Mouse (Mus musculus): ENCODE measurements at regions not wholly inside any gene's neighbourhood (a gene's known extent, or its start where the extent isn't known, plus 50 kb on each side); places are given as distances from the start of the nearest gene placed in this dataset.
A peak's percentile ranks its signal among the peaks of the same experiment; 100 is the strongest.

DNA sequence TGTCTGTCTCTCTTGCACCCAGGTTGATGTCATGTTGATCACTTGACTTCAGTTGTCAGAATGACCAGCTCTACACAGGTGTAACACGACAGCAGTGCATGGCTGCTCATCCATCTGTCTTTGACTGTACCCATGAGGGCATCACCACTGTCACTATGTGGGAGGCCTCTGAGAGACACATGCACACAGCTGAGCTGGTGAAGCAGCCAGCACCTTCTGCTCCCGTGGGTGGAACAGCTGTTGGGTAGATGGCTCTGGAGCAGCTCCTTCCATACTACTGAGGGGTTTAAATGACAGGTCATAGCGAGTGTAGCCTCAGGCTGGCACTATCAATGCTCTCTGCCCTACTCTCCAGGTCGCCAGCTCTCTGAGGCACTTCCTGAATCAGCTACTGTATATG, 301.9 kb downstream of the Hs3st3b1 start:
- no peak for DNase-seq

GRCm38 (mm10) chr11:63630336-63630735, 291.8 kb downstream of the Hs3st3b1 start:
- no peak for DNase-seq

DNA sequence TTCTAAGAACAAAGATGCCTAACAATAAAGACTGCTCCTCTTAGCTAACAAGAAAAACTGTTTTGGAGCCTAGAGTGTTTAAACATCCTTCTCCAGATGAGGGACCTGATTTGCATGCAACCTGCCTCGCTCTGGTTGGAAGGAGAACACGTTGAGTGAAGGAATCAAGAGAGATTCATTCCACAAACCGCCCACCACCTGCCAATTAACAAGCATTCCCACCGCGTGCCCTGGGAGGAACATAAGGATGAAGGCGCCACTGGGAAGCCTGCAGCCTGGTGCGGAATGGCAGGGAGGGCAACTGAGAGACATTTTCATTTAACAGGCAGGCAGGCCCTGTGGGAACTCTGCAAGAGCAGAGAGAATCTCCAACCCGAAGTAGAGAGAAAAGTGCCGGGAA, 265.0 kb downstream of the Hs3st3b1 start:
- DNase-seq = no peak

DNA sequence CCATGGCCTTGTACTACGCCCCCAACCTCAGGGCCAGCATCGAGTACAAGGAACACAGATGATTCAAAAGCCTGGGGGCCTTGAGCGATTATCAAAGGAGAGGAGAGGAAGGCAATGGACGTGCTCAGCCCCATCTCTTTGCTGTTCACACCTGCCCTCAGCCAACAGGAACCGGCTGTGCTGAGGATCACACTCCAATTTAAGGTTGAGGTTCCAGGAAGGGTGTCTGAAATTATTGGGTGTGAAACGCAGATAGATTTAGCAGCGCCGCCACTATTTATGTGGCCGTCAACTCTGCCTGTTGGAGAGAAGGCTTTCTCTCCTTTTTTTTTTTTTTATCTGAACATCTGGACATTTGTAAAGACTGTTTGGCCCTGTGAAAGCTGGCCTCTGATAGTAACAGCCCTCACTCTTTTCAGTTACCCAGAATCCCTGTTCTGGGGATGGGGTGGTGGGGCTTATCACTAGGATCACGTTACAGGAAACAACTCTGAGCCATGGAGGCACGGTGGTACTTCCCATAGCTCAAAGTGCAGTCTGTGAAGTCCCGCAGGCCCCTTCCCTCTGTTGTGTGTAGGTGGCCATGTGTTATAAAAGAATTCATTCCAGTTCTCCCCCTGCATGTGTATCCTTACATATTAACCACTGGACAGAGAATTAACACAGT, 256.7 kb downstream of the Hs3st3b1 start:
- no peak for DNase-seq

DNA sequence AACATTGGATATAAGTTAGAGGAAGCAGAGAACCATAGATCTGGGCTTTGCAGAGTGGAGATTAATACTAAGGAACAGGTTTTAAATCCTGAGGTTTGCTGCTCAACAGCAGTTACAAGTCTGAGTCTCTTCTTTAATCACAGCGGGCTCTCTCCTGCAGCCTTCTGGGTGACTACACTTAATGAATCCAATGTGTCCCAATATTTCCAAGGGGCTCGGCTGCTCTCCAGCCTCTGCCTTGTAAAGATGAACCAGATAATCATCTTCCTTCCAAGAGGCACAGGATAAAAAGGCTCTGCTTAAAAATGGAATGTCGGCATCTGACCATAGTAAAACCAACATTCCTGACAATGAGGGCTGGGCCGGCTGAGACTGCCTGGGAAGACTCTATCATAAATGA, 251.6 kb downstream of the Hs3st3b1 start:
- DNase-seq = no peak

DNA sequence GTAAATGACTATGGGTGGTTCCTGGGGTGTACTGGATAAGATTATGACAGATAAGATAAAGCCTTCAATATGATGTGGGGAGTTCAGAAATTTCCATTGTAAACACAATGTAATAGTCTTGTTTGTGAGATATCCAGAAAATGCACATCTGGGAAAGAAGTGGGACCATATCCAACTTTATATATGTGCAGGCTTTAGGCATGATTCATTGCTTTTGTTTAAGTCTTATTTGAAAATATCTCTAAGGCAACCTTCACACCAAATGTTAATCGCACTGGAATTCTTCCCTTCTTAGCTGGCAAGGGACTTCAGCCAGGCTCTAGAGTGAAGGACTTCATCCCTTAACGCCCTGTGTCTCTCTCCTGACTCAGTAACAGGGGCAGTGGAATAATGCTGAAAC, 250.3 kb downstream of the Hs3st3b1 start:
- DNase-seq = no peak

DNA sequence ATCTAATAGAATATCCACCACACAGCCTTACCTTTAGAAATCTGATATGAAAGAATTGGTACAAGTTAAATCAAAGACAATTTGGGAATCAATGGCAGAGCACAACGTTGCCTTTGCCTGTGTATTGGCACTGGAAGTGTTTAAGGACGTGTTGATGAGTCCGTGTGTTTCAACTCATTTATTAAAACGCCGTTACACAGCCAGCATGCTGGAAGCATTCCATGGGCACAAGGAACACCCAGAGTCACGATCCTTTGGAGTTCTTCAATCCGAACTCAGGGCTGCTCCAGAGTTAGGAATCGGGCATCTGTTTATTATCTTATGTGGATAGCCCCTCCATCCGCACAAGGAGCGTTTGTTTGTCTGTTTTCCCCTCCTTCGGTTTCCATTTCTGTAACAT, 244.2 kb downstream of the Hs3st3b1 start:
- no peak for DNase-seq

GRCm38 (mm10) chr11:63678382-63678905, 243.6 kb downstream of the Hs3st3b1 start:
- no peak for DNase-seq

DNA sequence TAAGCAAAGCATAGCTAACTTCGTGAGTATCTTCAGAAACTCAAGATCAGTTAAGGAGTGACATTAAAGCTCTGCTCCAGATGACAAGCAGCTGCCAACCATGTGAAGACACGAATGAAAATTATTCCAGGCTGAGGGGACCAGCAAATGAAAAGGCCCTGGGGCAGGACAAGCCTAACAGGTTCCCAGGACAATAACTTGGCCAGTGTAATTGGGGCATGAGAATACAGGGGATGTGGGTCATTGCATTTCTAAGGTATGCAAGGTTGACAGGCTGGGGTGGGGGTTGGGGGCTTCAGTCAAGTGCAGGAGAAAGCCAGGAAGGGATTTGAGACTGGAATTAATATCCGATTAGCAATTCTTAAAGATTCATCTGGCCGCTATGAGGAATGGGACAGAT, 242.6 kb downstream of the Hs3st3b1 start:
- DNase-seq = no peak

GRCm38 (mm10) chr11:63684228-63684980, 237.7 kb downstream of the Hs3st3b1 start:
- peak; percentile 29 to 54 for DNase-seq

- peak in 1 of 2 experiments; percentile 26 for DNase-seq
Measured at GRCm38 (mm10) chr11:63691041-63691440, 231.0 kb downstream of the Hs3st3b1 start.

DNA sequence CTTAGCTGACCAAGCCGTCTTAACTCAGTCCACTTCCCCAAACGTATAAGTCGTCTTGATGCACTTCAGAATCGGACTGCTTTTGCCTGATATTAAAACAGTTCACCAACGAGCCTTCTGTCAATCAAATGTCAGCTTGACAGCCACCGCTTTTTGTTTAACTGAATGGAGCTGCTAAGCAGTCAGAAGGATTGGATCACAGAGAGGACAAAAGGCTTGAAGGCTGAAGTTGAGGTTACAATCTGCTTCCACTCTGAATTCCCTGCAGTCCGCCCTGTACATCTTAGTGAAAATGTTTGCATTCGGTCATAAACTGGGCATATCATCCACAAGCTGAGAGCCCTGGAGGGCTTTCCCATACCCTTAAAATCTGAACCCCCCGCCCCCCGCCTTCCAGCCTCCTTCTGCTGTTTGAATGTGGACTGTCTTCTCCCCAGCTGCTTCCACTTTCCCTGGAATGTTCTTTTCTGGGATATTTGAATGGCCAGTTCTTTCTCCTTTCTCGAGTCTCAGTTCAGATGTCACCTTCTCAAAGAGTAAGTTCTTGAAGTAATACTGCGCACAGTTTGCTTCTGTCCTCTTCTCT, 217.0 kb downstream of the Hs3st3b1 start:
- no peak for DNase-seq

- DNase-seq = no peak
Measured at GRCm38 (mm10) chr11:63706057-63706456, 216.0 kb downstream of the Hs3st3b1 start.

DNA sequence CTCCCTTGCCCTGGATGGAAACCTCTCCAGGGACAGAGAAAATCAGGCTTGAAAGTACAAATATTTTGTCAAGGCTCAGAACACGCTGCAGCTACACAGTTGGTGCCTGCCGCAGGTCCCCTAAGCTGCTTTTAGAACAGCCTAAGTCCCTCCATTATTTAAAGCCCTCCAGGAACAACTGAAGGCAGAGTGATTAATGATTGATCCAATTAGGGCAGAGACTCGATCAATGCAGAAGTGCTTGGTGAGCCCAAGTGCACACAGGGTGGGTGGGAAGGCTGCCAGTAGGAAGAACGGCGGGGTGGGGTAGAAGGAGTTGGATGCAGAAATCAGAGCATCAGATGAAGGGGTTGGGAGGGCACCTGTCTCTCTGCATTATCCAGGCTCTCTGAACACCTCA, 215.0 kb downstream of the Hs3st3b1 start:
- DNase-seq = peak in 1 of 2 experiments; percentile 7

DNA sequence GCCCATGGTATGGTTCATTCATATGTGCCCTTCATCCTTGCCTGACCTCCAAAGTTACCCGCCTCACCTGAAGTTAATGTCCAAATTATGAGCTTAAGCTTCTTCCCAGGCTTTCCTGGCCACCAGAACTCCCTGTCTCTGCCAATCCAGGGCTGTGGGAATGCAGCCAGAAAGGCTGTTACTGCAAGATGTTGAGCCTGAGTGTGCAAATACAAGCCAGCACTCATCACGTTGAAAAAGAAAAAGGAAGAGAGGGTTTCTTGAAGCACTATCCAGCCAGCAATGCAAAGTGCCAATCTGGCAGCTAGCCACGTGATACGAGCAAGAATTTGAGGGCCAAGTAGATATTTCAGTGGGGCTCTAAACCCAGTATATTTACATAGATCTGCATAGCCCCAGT, 213.7 kb downstream of the Hs3st3b1 start:
- DNase-seq = peak; percentile 82 to 85

DNA sequence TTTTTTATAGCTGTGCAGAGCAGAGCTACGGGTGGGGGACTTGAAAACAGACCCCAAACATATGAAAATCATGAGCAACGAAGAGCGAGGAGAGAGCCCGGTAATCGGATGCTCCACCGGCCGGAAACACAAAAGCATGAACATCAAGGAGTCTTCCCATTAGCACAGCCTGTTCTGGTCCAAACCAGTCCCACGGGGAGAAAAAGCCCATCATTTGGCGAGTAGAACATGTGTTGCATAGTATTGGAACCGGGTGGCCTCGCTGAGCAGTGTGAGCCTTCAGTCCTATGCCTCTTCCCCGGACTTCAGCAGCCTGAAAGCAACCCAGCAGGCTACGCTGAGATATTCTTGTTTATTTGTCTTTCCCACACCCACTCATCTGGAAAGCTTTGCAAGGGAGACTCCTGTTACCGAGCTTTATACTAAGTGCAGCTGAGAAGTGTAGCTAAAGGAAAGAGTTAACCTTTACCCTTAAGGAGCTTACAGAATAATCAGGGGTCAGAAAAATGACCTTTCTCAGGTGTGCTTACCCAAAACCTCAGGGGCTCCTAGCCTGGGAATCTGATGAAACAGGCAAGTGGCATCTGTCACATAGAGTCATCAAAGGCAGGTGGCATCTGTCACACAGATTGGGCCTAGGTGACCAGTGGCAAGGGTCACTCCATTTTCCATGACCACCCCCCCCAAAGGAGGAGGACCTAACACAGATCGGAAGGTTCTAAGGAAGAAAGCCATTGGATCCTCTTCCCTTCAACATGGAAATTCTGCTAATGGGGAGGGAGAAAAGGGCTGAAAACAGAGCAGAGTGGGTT, 209.8 kb downstream of the Hs3st3b1 start:
- no peak for DNase-seq

GRCm38 (mm10) chr11:63722261-63722660, 199.8 kb downstream of the Hs3st3b1 start:
- no peak for DNase-seq

DNA sequence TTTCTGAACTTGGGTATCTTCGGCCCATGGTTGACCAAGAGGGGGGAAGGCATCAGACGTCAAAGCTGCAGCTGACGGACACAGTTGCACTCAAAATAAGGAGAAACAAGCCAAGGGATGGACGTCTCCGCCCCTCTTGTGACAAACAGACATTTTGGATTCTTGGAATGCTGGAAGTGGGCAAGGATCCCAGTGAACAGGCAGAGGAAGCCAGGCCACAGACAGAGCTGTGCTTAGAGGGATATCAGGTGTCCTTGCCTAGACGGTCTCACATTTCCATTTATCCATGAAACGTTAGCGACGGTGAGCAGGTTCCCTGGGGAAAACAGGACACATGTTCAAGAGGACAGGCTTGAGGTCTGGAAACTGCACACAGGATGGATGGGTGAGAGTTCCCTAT, 191.2 kb downstream of the Hs3st3b1 start:
- DNase-seq = peak; percentile 12 to 15

DNA sequence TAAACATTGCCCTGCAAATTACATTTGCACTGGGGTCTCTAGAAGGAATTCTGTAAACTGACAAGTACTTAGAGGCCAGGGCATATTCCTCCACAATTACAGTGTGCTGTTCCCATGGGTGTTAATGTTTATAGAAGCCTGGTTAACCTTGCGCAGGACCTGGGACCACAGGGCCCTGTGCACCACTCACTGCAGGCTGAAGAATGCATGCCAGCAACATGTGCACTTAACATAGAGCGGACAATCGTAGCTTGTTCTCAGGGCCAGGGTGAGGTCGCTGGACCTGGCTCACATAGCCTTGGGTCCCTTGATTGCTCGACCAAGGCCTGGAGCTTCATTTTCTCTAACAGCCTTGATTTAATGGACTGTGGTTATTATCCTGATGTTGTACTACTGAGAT, 168.8 kb downstream of the Hs3st3b1 start:
- DNase-seq = no peak

DNA sequence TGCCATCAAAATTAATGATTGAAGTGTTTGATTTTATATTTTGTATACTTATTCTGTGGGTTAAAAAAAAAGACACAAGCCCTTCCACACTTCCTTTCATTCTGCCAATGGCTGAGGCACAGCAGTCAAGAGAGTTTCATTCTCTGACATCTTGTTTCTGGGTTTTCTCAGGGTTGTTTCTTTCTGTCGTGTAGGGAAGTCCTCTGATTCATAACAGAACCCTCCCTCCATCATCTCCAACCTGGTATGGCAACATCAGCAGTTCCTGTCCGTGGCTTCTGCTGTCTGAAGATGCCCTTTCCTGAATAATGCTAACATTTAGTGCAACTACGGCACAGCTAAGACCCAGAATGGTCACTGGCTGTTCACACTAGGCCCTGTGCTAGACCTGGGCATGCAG, 167.3 kb downstream of the Hs3st3b1 start:
- no peak for DNase-seq

DNA sequence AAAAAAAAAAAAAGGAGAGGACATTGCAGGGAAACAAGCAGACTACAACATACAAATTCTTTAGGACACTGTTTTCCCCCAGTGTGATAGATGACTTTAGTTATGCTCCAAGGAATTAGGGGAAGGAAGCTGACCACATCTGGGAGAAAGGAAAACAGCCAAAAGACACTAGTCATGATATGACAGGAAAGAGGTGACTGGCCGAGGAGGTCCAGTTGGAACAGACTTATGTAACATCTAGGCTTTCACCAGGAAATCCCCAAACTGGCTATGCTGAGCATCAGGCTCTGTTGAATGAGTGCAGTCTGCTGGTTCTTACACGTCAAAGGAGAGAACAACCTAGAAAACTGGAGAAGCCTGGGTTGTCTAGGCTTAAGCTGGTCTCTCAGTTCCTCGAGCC, 163.8 kb downstream of the Hs3st3b1 start:
- DNase-seq = no peak

GRCm38 (mm10) chr11:63761561-63761960, 160.5 kb downstream of the Hs3st3b1 start:
- DNase-seq = no peak

GRCm38 (mm10) chr11:63767631-63768250, 154.3 kb downstream of the Hs3st3b1 start:
- DNase-seq = no peak

Data from cerebellum, postnatal 14 days (tissue).